Mouse (Mus musculus): Measurements from ENCODE around the gene Eef1a1.
"Not testable (repeated sequence)": the region's sequence is repeated elsewhere in the genome, so short reads cannot be mapped to it uniquely, and the experiment has no call there.

Eef1a1 gene

GRCm38 (mm10) chr9:78506722-78507077 is 17.7 kb upstream of the Eef1a1 start:
- no peak for DNase-seq (ENCODE audit: low spot score)

DNA sequence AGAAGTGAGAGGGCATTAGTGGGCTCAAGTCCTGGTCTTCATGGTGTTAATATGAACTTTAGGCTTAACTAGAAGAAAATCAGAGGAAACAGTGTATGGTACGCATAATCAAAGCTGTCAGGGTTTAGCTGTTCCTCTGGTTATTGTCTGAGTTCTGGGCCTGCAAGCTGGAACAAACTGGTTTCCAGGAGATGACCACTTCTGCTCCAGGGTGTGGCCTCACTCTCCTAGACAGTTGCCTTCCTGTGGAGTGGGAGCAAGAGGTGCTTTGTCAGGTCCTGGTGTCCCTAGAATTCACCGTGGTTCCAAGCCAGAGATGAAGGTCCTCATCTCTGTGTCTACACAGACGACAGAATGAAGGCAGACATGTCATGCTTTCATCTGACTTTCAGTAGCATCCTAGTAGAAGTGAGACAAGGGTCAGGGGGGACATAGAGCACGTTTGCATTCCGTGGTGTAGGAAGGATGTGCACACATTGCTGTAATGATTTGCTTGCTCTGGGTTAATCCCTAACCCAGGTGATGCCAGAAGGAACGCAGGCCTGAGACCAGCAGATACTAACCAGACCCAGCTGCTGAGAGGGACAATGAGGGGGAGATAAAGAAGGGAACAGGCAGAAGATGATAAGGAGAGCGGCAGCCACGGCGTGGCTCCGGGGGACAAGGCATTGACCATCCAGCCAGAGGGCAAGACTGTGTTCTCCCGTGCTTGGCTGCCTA is 17.2 kb upstream of the Eef1a1 start:
- DNase-seq (ENCODE audit: low spot score): no peak

DNA sequence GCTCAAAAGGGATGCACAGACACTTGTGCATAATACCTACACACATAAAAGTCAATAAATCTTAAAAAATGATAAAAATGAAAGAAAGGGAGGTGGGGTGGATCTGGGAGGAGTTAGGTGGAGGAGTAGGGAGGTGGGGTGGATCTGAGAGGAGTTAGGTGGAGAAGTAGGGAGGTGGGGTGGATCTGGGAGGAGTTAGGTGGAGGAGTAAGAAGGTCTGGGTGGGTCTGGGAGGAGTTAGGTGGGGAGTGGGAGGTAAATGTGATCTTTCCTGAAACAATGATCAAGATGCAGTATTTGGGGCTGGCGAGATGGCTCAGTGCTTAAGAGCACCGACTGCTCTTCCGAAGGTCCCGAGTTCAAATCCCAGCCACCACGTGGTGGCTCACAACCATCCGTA is 16.3 kb upstream of the Eef1a1 start:
- no peak for DNase-seq (ENCODE audit: low spot score)

- no peak for DNase-seq (ENCODE audit: low spot score)
Observed at GRCm38 (mm10) chr9:78504679-78505078, 15.7 kb upstream of the Eef1a1 start.

GRCm38 (mm10) chr9:78504133-78504532 is 15.2 kb upstream of the Eef1a1 start:
- no peak for DNase-seq (ENCODE audit: low spot score)

DNA sequence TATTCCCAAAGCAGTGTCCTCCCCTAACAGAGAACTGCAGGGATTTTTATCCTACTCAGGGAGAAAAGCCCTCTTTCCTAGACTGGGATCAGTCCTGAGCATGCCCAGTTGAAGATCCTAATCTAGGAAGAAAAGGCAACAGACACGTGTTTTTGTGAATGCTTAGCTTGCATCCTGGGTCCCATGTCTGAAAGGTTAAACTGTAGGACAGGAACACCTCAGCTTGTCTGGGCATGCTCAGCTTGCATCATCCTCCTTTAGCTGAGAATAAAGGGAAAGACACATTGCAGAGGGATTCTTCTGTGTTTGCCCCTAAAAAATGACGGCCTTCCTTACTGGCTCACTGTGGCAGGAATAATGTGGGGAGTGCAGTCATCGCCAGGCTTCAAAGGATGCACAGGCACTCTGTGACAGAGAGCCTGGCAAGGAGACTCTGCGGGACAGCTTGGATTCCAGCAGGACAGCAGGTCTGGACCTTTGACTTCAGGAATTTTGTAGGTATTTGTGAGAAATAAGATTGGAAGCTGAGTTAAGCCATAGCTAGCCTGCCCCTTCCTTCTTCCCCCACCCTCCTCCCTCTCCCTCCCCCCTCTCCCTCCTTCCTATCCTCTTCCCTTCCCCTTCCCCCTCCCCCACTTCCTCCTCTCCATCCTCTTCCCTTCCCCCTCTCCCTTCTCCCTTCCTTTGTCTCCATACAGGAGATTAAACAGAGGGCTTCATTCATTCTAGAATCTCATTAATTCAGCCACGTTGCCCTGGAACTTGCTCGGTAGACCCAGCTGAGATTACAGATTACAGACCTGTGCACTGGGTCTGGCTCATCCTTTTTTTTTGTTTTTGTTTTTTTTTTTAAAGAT is 14.5 kb upstream of the Eef1a1 start:
- no peak for DNase-seq (ENCODE audit: low spot score)

- no peak for DNase-seq (ENCODE audit: low spot score)
Observed at GRCm38 (mm10) chr9:78501284-78501683, 12.3 kb upstream of the Eef1a1 start.

DNA sequence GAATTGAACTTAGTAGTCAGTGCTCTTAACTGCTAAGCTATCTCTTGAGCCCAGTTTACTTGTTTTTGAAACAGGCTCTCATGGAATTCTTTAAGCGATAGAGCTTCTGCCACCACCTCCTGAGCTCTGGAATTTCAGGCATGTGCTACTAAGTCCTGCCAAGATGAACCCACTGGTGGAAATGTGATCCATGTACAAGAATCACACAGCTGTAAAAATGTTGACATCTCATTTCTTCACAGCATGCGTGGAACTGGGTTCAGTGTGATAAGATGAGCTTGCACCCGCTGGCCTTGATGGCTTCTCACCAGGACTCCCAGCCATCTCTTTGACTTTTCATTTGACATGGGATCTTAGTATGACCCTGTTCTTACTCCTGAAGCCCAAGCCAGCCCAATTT is 11.4 kb upstream of the Eef1a1 start:
- no peak for DNase-seq (ENCODE audit: low spot score)

- no peak for DNase-seq (ENCODE audit: low spot score)
Observed at GRCm38 (mm10) chr9:78493171-78493570, 4.2 kb upstream of the Eef1a1 start.

GRCm38 (mm10) chr9:78492254-78492653 is 3.3 kb upstream of the Eef1a1 start:
- DNase-seq (ENCODE audit: low spot score): no peak

- no peak for DNase-seq (ENCODE audit: low spot score)
Observed at GRCm38 (mm10) chr9:78491169-78491568, 2.2 kb upstream of the Eef1a1 start.

DNA sequence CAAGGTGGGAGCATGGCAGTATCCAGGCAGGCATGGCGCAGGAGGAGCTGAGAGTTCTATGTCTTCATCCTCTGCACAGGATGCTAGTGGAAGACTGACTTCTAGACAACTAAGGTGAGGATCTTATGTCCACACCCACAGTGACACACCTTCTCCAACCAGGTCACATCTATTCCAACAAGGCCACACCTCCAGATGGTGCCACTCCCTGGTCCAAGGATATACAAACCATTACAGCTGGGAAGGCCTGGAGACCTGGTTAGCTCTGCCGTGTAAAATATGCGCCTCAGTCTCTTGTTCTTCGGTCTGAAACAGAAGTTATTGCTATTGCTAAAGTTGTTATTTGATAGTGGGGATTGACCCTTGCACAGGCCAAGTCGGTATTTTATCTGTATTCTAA is 930 bp downstream of the Eef1a1 start:
- not testable (repeated sequence) for DNase-seq (ENCODE audit: low spot score)

DNA sequence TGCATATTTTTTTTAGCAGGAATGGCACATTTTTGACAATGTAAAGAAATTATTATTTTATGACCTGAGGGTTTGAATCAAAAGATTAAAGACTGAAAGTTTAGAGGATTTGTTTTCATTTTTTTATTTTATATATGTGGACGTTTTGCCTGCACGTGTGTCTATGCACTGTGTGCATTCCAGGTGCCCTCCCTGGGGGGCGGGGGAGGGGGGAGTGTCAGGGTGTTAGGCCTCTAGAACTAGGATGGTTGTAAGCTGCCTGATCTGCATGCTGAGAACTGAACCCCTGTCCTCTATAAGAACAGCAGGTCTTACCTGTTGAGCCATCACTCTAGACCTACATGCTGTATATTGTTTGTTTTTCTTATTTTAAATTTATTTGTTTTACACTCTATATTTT is 4.3 kb downstream of the Eef1a1 start:
- DNase-seq (ENCODE audit: low spot score): no peak

- DNase-seq (ENCODE audit: low spot score): no peak
Observed at GRCm38 (mm10) chr9:78482386-78482785, 6.6 kb downstream of the Eef1a1 start.

DNA sequence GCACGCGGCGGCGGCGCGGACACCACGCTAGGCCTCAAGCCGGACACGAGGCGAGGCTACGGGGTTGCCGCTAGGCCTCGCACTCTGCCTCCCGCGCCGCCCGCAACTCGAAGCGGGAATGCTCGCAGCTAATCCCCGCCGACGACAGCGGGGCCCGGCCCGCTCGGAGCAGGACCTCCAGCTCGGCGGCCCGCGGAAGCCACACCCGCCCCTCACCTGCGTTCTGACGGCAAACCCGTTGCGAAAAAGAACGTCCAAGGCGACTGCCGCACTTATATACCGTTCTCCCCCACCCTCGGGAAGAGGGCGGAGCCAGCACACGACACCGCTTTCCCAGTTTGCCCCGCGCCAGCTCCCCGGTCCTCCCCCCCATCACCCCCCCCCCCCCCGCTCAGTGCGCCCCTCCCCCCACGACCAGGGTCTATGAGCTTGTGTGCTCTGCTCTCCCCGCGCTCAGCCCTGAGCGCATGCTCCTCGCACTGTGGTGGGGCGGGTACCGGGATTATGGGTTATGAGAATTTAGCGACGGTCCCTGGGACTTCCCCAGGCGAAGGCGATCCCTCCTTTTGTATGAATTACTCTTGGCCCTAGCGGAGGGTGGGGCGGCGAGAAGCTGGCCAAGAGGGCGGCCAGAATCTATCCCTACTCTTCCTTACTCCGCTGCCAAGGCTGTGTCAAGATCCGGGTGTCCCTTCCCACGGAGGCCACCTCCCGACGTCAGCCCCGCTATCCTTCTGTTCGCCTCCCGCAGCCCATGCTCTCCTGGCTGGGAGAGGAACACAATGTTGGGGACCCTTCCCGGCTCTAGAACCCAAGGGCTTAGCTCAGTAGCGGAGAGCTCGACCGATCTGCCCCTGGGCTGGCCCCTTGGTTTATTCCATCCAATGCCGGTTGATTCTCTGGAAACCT is 7.3 kb downstream of the Eef1a1 start:
- peak; percentile 95 for DNase-seq (ENCODE audit: low spot score)

DNA sequence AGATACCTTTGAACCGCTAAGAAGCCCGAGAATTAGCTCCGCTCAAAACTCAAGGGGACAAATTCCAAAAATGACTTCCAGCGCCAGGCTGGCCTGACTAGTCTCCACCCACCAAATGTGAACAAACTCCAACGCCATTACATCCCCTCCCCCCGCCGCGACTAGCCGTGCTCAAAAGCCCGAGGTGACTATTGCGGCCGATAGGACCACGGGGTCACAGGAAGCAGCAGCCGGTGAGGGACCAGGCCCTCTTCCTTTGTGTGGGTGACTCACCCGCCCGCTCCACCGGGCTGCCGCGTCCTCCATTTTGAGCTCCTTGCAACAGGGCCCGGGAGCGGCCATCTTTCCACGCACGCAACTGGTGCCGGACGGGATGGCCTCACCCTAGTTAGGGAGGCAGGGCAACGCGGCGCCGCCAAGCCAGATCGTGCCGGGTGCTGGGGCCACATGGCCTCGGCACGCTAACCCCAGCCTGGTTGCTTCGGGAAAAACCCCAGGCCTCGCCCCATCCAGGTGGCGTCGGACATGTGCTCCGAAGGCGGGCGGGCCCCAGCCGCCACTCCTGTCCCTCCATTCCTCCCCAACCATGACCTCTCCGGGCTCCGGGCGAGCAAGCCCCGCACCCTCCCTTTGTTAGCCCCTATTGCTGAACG is 8.1 kb downstream of the Eef1a1 start:
- peak; percentile 80 for DNase-seq (ENCODE audit: low spot score)

DNA sequence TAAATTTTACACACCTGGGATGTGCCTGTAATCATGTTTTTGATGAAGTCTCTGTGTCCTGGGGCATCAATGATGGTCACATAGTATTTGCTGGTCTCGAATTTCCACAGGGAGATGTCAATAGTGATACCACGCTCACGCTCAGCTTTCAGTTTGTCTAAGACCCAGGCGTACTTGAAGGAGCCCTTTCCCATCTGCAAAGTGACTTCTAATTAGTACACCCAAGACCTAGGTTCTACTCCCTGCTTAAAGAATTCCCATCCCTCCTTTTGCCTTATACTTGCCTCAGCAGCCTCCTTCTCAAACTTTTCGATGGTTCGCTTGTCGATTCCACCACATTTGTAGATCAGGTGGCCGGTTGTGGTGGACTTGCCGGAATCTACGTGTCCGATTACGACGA is 8.7 kb downstream of the Eef1a1 start:
- DNase-seq (ENCODE audit: low spot score): peak; percentile 17

GRCm38 (mm10) chr9:78479308-78479707 is 9.6 kb downstream of the Eef1a1 start:
- not testable (repeated sequence) for DNase-seq (ENCODE audit: low spot score)

- DNase-seq (ENCODE audit: low spot score): not testable (repeated sequence)
Observed at GRCm38 (mm10) chr9:78478009-78478605, 10.8 kb downstream of the Eef1a1 start.

DNA sequence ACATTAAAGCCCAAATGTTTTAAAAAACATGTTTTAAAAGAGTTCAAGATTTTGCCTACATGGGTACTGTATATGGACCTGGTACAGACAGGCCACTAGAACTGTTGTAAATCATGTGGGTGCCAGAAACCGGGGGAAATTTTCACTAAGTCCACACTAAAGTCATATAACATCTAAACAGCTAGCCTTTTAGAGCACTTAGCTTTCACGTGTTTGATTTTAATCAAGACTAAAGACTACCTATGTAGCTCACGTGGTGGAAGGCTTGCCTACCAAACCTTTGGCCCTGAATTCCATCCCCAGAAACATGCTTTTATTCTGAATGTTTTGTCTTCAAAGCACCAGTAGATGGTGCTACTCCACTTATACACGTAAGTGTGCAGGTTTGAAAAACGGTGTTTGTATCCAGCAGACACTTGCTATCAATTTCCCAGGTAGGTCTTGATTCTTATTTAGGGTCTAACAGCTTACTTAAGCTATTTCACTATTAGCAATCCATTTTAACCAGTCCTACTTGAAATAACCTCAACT is 11.9 kb downstream of the Eef1a1 start:
- peak; percentile 32 for DNase-seq (ENCODE audit: low spot score)

GRCm38 (mm10) chr9:78476531-78477020 is 12.4 kb downstream of the Eef1a1 start:
- no peak for DNase-seq (ENCODE audit: low spot score)
